Mouse (Mus musculus): ENCODE data around the gene Arl8a.

GRCm38 (mm10) chr1:135132473-135132872, 14.2 kb upstream of the Arl8a start, which contains the start of gene Ptpn7:
- TF ChIP-seq CTCF (IDR thresholded peaks at IDR 0.05; ENCODE audit: control insufficient read depth, insufficient read depth, insufficient read length) (peak; percentile 89), MYOG (IDR thresholded peaks at IDR 0.05; ENCODE audit: control insufficient read depth, extremely low read depth, insufficient read length) (no peak), MAX (IDR thresholded peaks at IDR 0.05) (no peak), MYOD1 (IDR thresholded peaks at IDR 0.05; ENCODE audit: control insufficient read depth, insufficient read length, low read depth) (no peak), CEBPB (IDR thresholded peaks at IDR 0.05; ENCODE audit: low read depth) (no peak), FOSL1 (IDR thresholded peaks at IDR 0.05; ENCODE audit: insufficient read depth, low read length, poor library complexity, severe bottlenecking) (no peak)
